Mouse (Mus musculus) cerebellum, adult 11-12 months (tissue): Measurements from ENCODE around the gene Eif3m.

Experiments used
- DNase-seq: peaks from one replicate; pipeline ENCODE4 v3.0.0; 2022

The Eif3m gene

GRCm38 (mm10) chr2:105016192-105016966 lies 501 bp downstream of the Eif3m start:
- no peak for DNase-seq

GRCm38 (mm10) chr2:105007236-105007635 lies 9.6 kb downstream of the Eif3m start:
- no peak for DNase-seq

GRCm38 (mm10) chr2:104996201-104996600 lies 20.7 kb downstream of the Eif3m start:
- DNase-seq: no peak

DNA sequence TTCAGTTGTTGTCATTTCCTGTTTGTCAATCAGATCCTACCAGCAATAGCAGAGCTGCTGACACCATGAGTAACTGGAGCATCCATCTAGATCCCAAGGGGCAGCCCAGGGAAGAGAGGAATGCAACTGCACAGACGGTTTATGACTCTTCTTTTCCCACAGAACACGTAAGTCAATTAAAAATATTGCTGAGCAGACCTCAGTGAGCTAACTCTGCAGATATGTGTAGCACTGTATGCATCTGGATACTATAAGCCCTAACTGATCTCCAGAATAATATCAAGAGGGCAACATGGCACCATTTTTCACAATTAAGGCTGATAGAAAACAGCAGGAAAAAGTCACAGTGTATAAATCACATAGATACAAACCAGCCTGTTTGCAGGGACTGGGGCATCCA lies 22.4 kb downstream of the Eif3m start:
- DNase-seq: no peak

GRCm38 (mm10) chr2:104988974-104989373 lies 27.9 kb downstream of the Eif3m start:
- DNase-seq: no peak

DNA sequence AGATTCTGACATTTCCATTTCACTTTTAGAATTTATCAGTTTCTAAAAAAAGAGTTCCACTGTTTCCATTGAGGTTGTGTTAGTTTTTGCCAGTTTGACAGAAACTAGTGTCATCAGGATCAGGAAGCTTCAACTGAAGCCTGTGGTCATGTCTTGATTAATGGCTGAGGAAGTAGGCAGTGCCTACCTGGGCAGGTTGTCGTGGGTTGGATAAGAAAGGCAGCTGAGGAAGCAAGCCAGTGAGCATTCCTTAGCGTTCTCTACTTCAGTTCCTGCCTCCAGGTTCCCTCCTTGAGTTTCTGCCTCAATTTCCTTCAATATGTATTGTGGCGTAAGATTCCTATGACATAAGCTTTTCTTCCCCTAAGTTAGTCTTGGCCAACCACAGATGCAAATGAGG lies 31.1 kb downstream of the Eif3m start:
- no peak for DNase-seq

DNA sequence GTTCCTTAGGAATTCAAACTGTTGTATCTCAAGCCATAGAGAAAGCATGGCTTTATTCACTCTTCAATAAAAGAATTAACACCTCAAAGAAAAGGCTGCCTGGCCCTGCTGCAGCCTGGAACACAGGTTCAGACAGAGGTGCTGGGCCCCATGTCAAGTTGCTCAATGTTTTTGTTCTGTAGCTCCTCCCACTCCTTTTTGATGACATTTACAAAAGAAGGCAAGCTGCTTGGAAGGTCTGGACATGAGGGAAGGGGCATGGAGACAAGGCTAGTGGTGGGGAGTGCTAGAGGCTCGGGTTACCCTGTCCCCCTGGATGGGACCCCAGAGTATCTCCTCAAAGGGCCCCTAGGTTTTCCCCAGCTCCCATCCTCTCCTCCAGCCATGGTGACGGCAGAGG lies 35.2 kb downstream of the Eif3m start:
- no peak for DNase-seq

DNA sequence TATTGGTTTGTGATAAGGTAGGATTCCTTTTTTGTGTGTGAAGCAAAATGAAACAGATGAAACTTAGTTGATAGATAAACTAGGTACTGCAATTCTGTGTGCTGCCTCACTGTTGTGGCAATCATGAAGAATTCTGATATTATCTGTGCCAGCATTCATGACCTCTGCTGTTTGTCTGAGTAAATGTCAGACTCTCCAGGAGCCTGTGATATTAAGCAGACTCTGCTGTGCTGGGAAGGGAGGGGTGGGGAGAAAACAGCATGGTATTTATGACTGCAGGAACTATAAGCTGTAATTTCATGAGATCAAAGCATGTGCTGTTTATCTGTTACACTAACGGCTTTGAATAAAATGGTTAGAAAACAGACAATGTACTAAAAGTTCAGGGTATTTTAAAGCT lies 52.4 kb downstream of the Eif3m start:
- DNase-seq: no peak
